Mouse (Mus musculus) right cerebral cortex, adult 2 months (tissue): ENCODE measurements around the gene Tbc1d22b.
"Not testable (repeated sequence)": the region's sequence is repeated elsewhere in the genome, so short reads cannot be mapped to it uniquely, and the experiment has no call there.

Experiments used
- DNase-seq, 2 experiments: peaks; one replicate each; pipeline ENCODE4 v3.0.0; 2021 to 2022; ENCODE audit warnings: low spot score in 2 of 2

Tbc1d22b gene

DNA sequence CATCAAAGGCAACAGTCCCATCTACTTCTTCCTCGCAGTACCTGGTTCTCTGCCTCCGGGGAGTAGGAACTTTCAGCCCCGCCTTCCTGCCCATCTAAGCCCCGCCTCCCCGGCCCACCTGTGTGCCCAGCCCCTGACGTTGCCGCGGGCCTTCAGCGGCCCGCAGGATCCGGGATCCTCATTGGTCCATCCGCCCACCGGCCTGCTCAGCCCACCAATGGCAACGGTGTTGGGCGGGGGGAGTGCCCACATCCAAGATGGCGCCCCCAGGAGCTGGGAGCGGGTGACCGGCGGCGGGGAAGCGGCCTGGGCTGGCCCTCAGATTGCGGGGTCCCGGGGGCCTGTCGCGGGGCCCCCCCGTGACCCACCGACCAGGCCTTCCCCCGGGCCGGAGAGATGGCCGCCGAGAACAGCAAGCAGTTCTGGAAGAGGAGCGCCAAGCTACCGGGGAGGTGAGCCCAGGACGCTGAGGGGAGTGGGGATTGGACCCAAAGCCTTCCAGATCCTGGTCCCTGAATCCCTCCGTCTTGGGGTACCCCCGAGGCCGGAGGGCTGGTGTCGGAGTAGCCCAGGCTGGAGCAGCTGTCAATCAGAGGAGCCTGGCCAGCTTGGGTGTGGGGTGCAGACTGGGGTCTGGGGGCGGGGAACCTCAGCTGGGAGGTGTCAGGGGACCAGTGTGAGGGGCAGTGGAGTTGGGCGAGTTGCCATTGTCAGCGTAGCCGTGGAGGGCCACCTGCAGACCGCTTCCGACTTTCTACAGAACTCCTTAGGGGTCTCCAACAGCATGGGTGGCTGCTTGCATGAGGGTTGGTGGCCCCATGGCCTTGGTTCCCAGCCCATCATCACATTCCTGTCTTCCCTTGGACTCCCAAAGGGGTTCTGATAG lies at the start of gene Tbc1d22b, which contains the start of gene Gm17657:
Gene Tbc1d22b, plus strand, starts transcription at position 243 of the 886 bp plus-strand sequence.
Gene Gm17657, minus strand, starts transcription at position 96 of the 886 bp plus-strand sequence.
- DNase-seq, result peak; percentile 94 to 95

DNA sequence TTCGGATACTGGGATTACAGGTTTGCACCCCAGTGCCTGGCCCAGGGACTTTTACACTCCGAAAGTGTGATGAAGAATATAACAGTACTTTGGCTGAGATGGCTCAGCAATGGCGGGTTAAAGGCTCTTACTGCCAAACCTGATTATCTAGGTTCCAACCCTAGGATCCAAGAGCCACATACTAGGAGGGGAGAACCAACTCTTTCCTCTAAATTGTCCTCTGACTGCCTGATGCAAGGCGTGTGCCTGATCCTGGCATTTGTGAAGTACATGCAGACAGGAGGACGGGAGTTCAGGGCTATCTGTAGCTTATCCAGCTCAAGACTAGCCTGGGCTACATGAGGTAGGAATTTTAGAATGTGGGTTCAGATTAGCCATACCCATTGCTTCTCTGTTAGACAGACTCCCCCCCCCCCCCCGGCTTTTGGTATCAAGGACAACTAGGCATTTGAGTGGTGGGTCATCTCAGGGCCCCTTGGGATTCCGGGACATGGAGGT lies 49.3 kb upstream of the Tbc1d22b start:
- DNase-seq, result no peak

DNA sequence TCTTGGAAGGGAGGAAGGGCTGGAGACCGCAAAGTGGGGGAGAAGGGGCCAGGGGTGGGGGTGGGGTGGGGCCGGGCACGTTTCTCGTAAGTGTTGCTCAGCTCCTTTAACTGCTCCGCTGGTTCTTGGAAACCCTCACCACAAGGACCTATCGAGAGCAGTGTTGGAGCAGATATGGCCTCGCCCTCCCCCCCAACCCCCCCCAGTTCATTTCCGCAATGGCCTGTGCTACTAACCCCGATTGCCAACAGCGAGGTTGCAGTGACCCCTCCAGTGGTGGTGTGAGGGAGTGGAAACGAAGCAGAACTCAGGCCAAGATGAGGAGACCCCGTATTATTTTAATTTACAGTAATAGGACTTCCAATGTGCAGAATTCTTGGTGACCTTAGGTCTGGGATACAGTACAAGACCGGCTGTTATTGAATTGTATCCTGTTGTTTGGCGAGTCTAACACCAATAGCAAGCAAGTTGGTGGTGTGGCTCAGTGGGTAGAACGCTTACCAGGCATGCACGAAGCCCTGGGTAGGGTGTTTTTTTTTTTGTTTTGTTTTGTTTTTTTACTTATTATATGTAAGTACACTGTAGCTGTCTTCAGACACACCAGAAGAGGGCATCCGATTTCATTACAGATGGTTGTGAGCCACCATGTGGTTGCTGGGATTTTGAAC lies 48.6 kb upstream of the Tbc1d22b start:
- no peak for DNase-seq

DNA sequence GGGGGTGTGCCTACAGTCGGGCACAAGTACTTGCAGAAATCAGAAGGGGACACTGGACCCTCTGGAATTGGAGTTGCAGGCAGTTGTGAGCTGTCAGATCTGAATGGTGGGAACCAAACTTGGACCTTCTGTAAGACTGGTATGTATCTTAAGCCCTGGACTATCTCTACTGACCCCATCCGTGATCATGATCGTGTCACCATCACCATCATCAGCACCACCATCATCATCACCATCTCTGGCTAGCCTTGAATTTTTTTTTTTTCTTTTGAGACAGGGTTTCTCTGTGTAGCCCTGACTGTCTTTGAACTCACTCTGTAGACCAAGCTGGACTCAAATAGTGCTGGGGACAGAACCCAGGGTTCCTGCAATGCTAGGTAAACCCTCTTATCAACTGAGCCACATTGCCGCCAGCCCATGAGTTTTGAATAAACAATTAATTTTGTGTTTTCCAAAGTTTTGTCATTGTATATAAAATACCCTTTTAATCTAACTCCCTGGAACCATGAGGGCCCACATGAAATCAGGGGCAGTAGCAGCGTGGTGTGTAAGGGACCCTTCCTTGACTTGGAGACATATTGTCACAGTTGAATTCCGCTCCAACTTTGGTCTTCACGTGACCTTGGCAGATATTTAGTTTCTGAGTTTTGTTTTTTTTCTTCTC lies 47.4 kb upstream of the Tbc1d22b start:
- DNase-seq, result no peak

DNA sequence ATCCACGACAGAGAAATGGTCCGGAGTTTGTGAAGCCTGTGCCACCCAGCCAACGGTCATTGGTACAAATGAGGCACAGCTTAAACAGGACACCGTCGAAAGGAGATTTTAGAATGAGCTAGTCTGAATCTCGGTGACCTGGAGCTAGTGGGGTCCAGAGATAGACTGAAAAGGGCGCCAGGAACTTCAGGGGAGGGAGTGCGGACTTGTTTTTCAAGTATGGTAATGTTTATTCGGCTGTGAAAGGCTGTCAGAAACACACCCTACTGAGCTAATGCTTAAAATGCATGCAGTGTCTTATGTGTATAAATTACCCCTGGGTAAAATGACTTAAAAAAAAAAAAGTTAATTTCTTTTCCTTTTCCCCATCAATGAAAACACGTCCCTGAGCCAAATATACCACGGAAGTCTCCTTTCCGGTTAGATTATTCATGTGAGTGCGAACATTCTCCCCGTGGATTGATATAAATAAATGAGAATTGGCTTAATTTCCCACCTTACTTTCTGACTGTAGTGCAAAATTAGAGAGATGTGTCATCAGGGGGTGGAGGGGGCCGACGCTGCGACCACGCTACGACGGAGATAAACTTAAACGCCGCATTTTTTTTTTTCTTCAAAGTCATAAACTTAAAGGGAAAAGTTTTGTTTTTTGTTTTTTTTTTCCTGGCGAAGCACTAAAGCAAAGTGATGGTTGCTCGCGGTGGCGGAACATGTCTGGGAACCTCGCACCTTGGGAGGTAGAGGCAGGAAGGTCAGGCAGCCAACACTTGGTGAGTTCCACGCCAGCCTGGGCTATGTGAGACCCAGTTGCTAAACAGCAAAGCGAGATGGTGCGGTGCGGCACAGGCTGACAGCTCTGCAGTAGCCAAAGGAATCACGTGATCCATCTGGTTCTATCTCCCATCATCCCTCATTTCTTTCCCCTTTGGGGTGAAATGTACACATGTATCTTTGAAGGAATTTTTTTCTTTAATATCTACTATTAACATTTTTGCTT lies 46.6 kb upstream of the Tbc1d22b start:
- peak in 1 of 2 experiments; percentile 18 for DNase-seq

DNA sequence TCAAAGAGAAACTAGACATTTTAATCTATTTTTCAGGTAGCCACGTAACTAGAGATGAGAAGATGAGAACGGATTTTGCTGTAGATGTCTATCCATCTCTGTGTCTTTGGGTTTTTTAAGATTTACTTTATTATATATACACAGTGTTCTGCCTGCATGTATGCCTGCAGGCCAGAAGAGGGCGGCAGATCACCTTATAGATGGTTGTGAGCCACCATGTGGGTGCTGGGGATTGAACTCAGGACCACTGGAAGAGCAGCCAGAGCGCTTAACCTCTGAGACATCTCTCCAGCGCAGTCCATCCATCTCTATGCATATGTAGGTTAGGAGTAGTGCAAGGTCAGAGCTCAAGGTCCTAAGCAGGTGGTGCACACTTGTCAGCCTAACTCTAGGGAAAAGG lies 45.9 kb upstream of the Tbc1d22b start:
- no peak for DNase-seq

DNA sequence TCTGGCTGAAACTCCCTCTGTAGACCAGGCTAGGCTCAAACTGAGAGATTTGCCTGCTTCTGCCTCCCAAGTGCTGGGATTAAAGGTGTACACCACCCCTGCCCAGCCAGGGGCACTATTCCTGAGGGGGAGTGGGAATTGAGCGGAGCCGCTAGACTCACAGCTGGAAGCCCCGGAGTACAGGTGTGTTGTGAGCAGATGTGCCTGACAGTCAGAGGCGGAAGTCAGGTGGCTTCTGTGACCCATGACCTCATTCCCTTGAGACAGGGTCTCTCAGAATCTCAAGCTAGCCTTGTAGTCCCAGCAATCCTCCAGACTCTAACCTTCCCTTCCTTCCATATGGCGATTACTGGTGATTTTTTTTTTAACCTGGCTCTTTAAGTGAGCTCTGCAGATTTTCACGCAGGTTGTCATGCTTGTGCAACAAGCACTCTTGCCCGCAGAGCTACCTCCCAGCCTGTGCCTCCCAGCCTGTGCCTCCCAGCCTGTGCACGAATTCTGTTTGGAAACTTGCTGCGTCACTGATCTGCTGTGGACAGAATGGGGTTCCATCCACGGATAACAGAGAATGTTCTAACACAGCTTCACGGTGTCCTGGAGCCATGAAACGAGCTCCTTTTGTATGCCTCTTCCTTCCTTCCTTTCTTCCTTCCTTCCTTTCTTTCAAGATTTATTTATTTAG lies 40.5 kb upstream of the Tbc1d22b start:
- no peak for DNase-seq

DNA sequence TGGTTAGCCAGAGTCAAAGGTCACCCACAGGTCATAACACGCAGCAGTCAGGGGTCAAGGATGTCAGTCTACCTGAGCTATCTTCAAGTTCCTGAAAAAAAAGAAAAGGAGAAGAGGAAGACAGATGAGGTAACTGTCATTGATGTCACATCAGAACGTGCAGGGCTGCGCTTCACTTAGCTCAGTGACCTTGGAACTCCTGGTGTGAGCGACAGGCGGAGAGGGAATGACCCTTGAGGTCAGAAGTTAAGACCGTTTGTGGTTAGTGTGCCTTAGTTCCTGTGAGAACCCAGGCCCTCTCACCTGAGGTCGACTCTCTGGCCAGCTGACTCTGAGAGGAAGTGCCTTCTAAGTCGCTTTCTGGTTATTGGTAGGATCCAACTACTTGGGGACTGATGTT lies 38.9 kb upstream of the Tbc1d22b start:
- no peak for DNase-seq

DNA sequence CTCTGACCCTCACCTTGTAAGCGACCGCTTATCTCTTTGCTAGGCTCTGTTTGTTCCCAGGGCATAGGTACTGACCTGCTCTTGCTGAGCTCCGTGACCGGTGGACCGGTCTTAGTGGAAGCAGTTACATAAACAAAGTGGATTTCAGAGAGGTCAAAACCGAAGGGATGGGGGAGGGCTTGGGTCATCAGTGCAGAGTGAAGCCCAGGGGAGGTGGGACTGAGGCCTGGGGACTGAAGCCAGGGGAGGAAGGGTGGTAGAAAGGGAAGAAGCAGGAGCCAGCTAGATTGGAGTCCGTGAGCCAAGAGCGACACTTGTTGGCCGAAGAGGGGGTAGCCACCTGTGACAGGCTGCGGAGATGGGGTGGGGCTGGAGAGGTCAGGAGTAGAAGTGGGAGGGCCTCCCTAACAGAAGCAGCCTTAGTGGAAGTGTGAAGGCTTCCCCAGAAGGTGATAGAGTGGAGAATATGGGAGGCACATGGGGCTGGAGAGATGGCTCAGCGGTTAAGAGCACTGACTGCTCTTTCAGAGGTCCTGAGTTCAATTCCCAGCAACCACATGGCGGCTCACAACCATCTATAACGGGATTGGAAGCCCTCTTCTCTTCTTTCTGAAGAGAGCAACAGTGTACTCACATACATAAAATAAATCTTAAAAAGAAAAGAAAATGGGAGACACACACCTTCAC lies 36.4 kb upstream of the Tbc1d22b start:
- no peak for DNase-seq

DNA sequence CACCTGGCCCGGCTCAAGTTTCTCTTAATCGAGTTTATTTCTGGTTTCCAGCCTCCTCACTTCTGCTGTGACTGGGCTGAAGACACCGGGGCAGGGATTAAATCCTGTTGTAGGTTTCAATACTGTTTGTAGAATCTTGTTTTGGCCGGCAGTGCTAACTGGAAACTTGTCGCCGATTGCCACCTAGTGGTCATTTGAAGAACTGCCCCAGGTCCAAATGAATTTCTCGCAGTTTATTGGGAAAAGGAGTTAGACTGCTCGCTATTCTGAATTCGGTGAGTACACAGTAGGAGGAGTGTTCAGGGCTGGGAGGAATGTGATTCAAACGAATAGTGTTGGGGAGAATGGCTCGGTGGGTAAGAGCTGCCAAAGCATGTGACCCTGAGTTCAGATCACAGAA lies 35.1 kb upstream of the Tbc1d22b start:
- DNase-seq, result peak; percentile 90 to 92

DNA sequence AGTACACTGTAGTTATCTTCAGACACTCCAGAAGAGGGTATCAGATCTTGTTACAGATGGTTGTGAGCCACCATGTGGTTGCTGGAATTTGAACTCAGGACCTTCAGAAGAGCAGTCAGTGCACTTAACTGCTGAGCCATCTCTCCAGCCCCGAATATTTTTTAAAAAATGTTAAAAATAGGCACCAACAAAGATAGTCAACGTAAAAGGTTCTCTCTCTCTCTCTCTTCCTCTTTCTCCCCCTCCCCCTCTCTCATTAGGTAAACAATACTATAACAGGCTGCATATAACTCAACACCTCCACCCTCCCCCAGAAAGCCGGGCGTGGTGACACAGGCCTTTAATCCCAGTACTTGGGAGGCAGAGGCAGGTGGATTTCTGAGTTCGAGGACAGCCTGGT lies 30.9 kb upstream of the Tbc1d22b start:
- not testable (repeated sequence) for DNase-seq

DNA sequence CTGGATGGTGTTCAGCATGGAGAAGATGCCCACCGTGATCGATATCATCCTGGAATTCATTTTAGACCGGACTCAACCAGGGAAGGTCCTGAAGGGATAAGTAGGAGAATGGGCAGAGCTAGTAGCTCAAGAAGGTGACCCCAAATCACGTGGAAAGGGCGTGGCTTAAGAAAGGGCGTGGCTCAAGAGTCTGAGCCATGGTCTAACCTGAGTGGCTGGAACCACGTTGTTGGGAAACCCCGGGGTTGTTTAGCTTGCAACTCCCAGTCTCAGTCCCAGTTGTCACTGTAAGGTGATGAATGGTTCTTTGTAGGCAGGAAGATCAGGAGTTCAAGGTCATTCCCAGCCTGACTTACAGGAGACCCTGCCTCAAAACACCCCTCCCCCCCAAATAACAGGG lies 29.9 kb upstream of the Tbc1d22b start:
- DNase-seq, result no peak

DNA sequence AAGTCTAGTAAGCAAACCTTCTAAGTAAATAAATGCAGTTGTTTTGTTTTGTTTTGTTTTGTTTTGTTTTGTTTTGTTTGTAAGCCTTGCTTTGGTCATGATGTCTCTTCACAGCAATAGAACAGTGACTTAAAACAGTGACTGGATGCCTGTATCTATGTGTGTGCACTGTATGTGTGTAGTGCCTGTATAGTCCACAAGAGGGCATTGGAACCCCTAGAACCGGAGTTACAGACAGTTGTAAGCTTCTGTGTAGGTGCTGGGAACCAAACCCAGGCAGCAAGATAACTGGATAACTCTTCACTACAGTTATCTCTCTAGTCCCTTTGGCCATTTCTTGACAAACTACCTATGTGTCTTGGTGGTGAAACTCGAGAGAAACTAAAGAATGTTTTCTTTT lies 24.0 kb upstream of the Tbc1d22b start:
- no peak for DNase-seq

DNA sequence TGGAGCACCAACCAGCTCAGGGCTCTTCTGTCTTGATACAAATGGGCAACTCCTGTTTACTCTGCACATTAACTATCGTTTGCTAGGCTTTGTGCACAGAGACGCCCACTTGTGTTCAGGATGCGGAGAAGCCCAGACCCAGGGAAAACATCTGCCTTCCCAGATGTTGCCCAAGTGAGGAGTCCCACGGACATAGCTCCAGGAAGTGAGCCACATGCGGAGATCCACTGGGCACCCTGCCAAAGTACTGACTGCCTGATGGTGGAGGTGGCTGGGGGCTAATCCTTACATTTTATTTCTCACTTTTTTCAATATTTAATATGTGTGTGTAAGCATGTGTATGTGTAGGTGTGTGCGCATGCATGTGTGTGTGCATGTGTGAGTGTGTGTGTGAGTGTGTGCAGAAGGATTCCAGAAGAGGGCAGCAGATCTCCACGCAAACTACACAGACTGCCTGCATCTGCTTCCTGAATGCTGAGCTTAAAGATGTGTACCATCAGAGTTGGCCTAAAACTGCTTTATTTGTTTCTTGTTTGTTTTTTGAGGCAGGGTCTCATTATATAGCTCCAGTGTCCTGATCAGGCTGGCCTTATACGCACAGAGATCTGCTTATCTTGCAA lies 20.9 kb upstream of the Tbc1d22b start:
- DNase-seq, result no peak

DNA sequence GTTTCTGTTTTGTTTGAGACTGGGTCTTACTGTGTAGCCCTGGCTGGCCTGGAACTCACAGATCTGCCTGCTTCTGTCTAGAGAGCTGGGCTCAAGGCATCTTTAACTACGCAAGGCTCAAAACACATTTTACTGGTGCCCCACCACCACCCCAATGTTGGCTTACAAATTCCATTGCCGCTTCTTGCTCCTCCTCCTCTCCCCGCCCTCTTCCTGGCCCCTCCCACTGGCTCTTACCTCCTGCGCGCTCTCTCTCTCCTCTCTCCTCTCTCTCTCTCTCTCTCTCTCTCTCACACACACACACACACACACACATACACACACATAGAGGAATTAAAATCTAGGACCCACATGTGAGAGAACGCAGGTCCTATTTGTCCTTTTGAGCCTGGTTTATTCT lies 19.1 kb upstream of the Tbc1d22b start:
- DNase-seq, result no peak

DNA sequence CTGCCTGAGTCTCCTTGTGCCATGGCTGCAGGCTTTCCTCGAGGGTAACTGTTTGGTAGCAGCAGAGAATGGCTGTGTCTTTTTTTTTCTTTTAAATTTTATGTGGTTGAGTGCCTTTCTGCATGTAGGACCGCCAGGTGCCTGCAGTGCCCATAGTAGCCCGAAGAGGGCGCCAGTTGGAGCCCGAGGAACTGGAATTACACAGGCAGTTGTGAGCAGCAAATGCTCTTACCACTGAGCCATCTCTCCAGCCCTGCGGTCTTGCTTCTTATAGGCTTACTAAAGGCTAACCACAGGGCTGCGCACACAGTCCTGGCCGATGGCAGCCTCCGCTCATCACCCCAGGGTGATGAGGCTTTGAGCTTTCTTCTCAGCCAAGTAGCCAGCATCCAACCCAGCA lies 18.3 kb upstream of the Tbc1d22b start:
- no peak for DNase-seq

DNA sequence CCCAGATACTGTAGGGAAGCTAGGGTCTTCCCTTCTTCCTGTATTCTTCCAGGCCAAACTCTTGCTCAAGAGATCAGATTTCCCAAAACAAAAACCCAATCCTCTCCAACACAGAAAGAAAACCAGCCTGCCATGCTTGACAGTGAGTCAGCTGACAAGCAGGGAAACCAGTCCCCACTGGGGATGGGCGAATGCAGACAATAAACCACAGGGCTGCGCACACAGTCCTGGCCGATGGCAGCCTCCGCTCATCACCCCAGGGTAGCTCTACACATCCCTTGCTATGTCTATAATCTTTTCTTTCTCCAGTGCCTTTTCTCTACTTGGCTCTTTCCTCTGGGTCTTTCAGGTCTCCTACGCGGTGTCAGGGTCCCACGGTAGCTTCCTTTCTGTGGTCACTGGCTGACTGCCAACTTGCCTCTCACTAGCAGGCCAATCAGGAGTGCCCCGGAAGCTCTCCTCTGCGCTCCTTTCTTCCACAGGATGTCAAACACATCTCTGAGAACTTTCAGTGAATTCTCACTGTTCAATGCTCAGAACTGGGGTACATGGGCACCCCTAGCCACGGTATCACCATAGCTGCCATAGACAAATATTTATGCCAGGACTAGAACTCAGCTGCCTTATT lies 17.7 kb upstream of the Tbc1d22b start:
- no peak for DNase-seq

DNA sequence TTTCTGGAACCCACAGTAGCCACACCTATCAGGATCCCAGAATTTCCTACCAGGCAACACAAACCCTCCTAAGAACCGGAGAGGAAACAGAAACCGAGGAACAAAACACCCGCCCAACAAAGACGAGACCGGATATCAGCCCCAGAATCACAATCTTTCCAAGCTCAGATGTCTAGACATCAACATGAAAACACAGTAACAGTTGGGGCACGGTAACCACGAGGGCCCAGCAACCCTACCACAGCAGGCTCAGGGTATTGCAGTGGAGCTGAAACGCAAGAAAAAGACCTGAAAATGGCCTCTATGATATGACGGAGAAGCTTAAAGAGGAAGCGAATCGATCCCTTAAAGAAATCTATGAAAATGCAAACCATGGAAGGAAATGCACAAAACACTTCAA lies 15.7 kb upstream of the Tbc1d22b start:
- no peak for DNase-seq

DNA sequence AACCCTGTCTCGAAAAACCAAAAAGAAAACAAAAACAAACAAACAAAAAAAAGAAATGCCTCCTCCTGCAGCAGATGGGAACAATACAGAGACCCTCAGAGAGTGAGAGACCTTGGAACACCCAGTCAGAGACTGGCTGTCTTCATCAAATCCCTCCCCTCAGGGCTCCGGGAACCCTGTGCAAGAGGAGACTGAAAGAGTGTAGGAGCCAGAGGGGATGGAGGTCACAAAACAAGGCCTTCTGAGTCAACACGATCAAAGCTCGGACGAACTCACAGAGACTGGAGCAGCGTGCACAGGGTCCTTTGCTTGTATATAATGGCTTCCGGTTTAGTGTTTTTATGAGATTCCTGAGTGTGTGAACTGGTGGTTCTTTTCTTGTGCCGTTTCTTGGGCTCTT lies 9.2 kb upstream of the Tbc1d22b start:
- no peak for DNase-seq
